Mouse (Mus musculus) lung, postnatal 4 days (tissue): ENCODE measurements at regions not wholly inside any gene's neighbourhood (a gene's known extent, or its start where the extent isn't known, plus 50 kb on each side); places are given as distances from the start of the nearest gene placed in this dataset.

ENCODE experiments used
- DNase-seq, 2 experiments: peaks; one replicate each; pipeline ENCODE4 v3.0.0; 2021

DNA sequence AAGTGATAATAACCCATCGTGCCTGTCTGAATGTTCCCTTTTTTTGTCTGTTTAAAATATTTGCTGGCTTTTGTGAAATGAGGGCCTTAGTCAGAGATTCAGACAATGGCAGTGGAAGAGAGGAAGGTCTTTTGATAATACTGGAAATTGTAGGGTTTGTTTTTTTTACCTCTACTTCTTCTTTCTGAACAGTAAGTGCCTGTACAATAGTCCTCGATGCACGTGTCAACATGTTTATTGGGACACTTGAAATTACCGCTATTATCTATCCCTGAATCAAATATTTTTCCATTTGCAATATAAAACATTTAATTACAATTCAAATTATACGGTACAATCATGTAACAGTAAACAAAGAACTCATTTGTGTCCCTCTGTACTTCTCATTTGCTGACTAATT, 733.5 kb downstream of the Fam19a2 start:
- no peak for DNase-seq

DNA sequence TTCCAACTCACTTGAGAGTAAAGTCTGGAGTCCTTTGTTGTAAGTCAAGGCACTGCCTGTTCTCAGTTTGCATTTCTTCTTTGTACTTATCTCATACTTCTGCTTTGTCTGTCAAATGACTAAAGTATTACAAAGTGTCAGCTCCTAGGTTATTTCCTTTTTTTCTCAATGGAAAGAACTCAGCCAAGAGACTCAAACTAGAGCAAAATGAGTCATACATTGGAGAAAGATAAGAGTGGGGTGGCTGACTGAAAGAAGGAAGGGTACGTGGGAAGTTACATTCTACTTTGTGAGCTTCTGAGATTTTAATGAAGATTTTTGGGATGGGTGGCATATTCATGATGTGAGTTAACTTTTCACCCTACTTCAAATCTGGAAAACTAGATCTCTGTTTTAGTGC, 735.2 kb downstream of the Fam19a2 start:
- no peak for DNase-seq

DNA sequence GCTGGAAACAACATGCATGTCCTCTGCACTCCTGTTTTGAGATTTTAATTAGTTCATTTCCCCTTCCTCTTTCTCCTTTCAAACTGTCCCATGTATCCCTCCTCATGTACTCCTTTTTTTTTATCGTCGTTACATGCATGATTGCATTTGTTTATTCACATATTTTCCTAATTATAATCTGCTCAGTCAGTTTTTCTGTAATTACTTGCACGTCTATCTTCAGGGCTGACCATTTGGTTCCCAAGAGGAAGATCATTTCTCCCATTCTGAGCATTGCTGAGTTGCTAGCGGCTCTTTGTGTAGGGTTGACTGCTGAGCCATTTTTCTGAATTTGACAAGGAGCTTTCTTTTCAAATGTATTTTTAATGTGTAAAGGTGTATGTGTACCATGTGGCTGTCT, 781.2 kb downstream of the Fam19a2 start:
- no peak for DNase-seq

DNA sequence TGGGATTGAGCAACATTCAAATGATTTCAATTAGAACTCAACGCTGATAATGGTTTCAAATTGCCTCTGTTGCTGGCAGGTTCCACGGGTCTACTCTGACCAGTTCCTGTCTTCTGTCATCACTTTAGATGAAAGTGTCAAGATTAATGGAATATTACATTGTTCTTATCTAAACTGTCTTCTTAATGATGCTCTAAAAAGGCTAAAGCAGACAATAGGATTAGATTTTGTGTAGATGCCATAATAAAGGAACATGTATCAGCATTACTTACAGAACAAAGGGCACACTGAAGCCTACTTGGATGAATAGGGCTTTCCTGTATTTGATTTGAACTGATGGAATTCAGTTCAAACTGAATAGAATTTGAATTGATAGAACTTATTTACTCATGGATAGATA, 782.0 kb downstream of the Fam19a2 start:
- DNase-seq, result no peak

DNA sequence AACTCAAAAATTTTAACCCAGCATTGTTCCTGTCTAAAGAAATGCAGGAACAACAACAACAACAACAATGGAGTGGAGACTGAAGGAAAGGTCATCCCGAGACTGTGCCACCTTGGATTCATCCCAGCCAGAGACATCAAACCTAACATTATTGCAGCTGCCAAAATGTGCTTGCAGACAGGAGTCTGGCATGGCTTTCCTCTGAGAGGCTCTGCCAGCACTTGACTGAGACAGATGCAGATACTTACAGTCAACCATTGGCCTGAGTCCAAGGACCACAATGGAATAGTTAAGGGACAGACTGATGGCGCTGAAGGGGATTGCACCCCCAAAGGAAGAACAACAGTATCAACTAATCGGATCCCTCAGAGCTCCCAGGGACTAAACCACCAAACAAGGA, 819.0 kb downstream of the Fam19a2 start:
- no peak for DNase-seq

DNA sequence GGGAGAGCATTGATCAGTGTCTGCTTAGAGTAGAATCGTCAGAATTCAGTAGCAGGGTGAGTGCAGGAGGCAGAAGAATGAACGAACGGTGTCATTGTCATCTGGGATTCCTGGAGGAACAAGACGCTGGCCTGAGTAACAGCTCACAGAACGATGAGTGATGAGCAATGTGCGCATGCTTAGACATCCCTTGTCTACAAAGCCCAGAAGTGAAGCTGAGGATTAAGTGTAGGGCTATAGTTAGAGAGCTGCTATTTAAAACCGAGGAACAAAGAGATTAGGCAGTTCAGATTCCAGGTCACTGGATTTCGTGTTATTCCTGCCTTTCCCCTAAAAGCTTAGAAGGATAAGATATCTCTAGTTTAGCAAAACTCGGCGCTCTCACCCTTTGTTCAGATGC, 826.8 kb downstream of the Fam19a2 start:
- no peak for DNase-seq

DNA sequence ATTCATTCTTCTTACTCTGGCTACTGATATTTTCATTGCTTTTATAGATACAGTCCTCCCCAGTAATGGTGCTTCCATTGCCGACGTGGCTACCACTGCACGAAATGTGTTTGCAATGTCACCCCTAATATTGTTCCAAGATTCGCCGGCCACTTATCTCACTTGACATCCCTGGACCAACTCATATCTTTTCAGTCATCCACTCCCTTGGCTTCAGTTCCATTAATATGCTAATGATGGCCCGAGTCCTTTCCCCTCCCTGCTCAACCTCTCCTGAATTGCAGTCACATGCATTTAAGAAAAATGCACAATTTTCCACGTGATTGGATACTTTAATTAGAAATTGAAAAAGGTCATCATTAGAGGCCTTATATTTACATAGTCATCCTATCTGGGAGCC, 827.6 kb downstream of the Fam19a2 start:
- no peak for DNase-seq

DNA sequence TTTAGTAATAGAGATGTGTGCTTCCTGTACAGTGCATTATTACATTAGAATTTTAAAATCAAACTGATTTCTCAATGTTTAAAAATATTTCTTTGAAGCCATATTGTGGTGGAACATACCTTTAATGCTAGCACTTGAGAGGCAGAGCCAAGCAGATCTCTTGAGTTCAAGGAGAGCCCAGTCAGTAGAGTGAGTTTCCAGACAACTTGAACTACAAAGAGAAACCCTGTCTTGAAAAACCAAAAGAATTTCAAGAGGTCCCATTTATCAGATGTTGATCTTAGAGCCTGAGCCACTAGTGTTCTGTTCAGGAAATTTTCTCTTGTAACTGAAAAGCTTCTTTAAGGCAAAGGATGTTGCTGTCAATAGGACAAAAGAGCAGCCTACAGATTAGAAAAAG, 855.8 kb downstream of the Fam19a2 start:
- DNase-seq, result no peak

DNA sequence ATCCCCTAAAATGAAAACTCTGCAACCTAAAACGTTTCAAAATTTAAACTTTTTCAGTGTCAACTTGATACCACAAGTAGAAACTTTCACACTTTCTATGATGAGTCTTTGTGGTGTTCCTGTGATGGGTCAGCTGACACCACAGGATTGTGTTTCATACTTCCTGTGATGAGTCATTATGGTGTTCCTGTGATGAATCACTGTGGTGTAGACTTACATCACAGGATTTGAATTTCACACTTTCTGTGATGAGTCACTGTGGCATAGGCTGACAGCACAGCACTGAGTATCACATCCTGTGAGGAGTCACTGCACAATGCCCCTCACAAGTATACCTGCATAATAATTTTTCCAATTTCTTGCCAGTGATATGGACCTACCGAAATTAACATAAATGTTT, 874.7 kb downstream of the Fam19a2 start:
- DNase-seq, result no peak

DNA sequence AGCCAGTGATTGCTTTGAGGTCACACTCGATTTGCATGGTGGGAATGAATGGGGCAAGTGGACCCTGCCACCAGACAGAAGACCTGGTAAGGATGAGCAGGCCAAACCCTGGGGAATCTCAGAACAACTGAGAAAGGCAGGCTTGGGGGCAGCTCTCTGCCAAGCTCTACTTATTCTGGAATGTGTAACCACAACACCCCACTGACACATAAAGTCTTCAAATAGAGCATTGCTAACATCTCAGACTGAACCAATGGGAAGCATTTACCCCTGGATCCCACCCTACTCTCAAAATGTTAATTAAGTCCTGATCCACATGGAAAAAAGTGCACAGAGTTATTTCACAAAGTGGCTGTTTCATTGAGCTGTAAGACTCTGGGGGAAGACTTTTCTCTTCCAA, 878.5 kb downstream of the Fam19a2 start:
- no peak for DNase-seq

DNA sequence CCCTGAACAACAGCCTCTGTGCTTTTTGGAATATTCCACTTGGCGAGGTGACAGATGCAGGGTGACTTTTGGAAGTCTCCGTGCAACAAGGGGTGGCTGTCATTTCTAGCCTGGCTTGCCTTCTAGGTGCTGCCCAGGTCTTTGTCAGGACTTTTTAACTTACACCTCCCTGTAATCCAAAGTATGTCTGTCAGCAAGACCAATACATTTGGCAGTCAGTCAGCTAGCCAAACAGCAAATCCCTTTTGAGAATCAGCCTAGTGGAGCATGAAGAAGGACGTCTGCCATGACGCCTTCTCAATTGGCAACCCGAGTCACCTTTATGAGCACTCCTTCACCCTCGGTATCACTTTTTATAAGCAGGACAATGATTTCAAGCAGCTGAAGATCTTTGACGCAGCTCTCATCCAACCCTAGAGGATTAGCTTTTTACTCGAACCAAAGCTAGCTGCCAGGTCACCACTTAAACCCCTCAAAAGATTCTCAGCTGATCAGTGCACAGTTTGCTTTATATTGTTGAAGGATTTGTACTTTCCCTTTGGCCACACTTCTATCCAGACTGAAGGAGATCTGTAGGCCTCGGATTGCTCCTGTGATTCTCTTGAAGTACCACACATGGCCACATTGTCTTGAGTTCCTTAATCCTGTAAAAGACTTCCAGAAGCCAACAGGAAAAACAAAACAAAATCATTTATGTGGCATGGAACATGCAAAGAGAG, 883.1 kb downstream of the Fam19a2 start:
- DNase-seq, result no peak

DNA sequence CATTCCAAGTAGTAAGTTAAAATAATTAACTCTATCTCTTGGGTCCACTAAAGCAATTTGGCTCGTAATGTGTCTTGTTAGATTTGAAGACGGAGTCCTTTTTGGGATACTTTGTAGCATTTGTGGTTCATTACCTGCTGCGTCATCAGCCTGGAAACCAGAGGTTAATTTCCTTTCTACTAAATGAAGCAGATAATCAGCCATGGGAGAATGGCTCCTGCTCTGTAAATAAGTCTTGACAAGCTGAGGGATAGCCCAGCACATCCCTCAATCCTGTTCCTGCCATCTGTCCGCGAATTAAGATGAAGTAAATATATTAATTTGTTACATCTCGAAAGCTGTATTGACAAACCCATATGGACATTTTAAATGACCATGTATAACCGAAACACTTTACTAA, 899.6 kb downstream of the Fam19a2 start:
- no peak for DNase-seq

DNA sequence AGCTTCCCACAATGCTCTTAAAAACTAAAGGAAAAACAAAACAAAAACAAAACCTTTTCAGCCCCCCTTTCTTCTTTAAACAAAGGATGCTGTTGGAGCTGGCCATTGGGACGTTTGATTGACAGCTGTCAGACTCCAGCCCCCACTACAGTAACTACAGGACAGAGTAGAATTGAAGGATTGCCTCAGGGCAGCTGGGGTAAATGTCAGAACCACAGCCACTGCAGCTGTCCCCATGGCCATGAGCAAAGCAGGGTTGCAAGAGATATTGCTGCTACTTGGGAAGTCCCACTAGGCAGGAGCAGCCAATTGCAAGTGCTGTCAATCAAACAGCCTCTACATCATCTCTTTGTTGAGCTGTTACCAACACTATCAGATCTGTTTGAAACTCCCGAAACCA, 911.8 kb downstream of the Fam19a2 start:
- no peak for DNase-seq

DNA sequence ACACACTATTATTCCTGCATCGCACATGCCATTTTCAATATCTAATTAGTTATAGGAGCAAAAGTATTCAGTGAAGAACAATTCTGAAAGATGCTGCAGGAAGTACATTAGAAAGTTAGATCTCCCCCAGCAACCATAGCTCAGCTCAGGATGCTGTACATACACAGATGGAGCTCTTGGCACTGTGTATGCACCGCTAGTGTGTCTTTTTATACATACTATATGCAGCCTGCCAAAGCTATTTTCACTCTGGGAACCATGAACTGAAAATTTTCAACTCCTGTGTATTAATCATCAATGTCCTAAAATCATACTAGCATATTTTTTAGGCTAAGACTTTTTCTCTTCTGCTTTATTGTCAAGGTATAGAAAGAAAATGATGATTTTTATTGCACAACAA, 944.5 kb downstream of the Fam19a2 start:
- DNase-seq, result no peak

DNA sequence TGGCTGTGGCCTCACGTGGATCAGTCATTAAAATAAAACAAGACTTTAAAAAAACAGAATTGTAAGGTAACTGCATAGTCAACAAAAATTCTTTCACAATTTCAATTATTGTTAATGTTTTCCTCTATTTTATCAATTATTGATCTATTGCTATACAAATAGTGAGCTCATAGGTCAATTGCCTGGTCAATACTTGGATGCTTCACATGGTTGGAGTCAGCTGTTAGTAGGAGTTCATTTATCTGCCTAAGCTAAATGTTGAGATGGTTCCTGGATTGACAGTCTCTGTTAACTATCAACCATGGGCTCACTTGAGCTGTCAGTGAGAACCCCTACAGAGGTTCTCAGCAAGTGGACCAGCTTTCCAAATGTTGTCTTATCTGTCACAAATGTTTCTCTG, 955.7 kb downstream of the Fam19a2 start:
- no peak for DNase-seq

DNA sequence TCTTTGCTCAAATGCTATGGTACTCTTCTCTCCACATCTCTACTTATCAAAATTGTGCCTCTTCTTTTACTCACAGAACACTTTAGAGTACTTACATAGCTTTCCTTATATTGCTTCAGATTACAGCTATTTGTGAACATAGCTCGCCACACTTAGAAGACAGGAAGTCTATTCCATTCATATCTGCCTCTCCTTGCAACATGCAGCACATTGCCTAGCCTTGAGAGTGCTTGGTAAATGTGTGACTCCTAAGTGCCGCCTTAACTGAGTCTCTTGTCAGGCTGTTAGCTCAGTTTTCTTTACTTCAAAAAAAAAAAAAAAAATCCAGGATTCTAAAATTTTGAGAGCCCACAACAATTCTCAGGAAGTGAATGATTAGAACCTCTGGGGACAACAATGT, 958.3 kb downstream of the Fam19a2 start:
- DNase-seq, result no peak

DNA sequence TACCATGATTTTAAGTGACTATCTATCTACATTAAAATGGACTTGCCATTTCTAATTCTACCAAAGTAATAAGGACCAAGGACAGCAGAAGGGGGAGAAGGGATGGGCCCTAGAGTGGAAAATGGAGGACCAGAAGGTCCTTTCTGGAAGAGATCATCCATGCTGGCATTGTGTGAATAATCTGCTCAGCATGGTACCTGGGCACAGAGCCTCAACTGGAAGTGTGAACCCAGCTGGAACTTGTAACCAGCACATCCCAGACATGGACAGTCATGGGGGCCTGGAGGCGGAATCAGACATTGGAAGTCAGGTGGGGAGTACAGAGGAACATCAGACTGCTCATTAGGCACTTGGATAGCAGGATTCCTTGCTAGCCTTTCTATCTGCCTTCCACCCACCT, 963.3 kb downstream of the Fam19a2 start:
- no peak for DNase-seq

DNA sequence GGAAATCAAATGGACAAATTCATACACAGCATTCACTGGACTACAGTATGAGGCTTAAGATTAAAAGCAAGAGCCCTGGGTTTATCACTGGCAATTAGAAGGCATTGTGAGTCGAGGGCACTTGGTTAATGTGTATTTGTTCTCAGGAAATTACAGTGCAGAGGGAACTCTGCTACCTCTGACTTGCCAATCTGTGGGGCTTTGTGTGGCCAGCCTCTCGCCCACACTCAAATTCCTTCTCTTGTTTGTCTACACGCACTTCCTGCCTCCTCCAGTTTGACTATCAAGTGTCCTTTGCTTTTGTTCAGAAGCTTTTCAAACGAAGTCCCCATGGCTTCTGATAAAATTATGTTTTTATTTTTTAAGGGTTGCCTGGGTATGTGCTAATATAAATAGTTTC, 985.6 kb downstream of the Fam19a2 start:
- DNase-seq, result peak; percentile 26 to 68

DNA sequence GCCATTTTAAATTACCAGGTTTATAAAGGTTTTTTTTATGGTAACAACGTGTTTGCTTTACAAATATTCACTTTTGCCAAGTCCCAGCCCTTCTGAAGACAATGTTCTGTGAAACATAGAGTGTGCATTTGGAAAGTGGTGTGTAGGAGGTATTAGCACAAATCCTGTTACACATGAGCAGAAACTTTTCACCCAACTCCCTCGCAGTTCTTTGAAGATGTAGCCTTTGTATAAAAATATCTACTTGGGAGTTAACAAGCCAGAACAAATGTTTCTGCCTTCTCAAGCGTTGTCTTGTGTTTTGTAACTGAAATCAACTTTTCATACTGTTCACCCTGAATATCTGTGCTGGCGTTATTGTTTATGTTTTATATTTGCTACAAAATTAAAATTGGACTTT, 986.2 kb downstream of the Fam19a2 start:
- DNase-seq, result no peak

DNA sequence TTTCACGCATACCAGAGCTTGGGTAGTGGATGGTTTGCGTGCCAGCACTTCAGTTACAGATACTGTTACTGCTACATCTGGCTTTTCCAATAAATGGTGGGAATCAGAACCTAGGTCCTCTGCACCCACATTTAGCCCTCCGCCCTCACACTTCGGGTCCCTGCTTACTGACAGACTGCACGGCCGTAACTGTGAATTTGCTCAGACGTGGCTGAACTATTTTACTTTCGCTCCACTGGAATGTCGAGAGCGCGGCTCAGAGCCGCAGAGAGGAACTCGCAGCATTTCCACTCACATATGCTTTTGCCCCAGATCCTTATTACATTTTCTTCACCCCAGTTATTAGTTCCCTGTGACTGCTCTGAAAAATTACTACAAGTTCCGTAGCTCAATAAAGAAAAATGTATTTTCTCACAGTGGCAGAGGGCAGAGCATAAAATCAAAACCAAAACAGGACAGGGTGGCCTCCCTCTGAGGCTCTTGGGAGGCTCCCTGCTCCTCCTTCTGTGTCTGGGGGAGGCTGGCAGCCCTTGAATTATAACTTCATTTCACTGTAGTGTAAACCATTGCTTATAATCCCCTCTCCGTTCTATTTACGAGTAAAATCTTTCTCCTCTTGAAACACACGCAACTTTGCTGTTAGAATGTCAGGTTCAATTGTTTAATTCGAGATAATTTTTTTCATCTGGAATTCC, 1024.7 kb downstream of the Fam19a2 start:
- peak; percentile 12 to 37 for DNase-seq

DNA sequence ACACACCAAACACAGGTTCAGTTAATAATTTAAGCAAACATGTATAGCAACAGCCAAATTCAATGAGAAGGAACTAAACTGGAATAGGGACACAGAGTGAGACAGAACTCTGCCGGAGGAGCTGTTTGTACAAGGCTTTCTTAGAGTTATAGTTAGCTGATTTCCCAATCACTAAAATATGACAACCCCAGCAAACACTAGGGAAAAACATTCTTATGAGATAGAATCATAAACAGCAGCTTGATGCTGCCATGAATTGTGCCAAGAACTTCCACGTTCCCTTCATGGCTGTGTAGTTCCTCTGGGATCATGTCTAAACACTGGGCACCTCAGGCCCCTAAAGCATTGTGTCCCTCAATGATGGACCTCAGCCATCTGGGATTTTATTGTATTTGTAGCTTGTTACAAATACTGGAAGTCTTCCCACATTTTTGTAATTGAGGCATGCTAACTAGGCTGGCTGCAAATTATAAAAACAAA, 1033.4 kb downstream of the Fam19a2 start:
- DNase-seq, result no peak

DNA sequence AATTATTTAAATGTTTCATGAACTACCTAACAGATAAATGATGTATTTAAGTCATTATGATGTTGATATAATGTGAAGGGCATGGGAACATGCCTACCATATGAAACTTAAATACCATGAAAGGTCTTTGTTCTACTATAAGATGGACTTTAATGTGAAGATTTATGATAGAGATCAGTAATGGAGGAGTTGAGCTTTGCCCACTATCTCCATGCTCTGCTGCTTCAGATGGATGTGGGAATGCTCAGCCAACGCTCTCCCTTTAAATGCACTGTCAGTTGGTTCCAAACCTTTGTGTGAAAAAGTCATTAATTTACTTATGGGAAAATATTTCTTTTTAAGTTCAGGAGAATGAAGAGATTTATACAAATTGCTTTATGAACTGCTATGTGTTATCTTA, 1040.9 kb downstream of the Fam19a2 start:
- no peak for DNase-seq

DNA sequence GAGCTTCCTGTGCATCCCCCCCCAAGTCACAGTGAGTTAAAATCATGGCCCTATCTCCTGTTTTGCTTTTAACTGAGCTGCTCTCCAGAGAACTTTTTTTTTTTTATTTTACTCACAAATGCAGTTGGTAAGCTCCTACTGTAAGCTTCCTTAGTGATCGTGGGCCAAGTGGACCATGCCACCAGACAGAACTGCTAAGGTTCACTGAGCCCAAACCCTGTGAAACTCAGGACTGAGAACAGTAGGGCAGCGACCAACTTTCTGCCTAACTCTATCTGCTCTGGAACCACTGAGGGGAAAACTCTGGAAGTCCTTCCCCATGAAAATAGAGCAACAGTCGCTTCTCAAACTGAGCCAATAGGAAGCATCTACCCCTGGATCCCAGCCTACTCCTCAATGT, 1041.8 kb downstream of the Fam19a2 start:
- DNase-seq, result no peak

DNA sequence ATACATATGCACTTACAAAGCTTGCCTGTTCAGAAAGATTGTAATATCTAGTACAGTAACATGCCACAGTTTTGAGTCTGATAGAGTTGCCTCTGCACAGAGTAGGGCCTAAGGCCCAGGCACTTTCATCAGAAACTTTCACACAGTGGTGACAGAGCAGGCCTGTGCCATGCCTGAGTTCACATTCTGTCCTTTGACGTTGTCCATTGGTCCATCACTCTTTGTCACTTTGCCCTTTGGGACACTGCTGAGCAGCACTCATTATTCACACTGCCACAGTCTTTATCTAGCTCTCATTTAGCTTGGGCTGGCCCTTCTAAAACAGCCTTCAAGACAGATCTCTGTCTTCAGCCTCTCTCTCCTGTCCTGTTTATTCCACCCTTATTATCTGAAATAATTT, 1055.0 kb downstream of the Fam19a2 start:
- no peak for DNase-seq
